Mouse (Mus musculus): ENCODE data around the gene Pigb.

GRCm38 (mm10) chr9:73040080-73040479 is at the start of gene Pigb:
- no peak for TF ChIP-seq POLR2A (IDR thresholded peaks at IDR 0.05; ENCODE audit: borderline replicate concordance, control insufficient read depth, low read depth, low read length)
- no peak for TF ChIP-seq CTCF (IDR thresholded peaks at IDR 0.05; ENCODE audit: control insufficient read depth, insufficient read depth, low read length)

Data from bone marrow, adult 2 months (tissue).